Mouse (Mus musculus) erythroblast, embryonic 14.5 days (primary cell): ENCODE measurements at regions not wholly inside any gene's neighbourhood (a gene's known extent, or its start where the extent isn't known, plus 50 kb on each side); places are given as distances from the start of the nearest gene placed in this dataset.

Source experiments
- H3K27me3 ChIP-seq: 2 replicates; pipeline ENCODE4 v1.6.1; 2012; ENCODE audit warnings: inconsistent platforms; ENCODE audit not compliant: control insufficient read depth
- H3K36me3 ChIP-seq: 2 replicates; pipeline ENCODE4 v1.6.1; 2012; ENCODE audit warnings: mild to moderate bottlenecking, inconsistent platforms; ENCODE audit not compliant: control insufficient read depth
- H3K4me1 ChIP-seq: 2 replicates; pipeline ENCODE4 v1.6.1; 2012; ENCODE audit warnings: inconsistent platforms; ENCODE audit not compliant: control insufficient read depth
- H3K4me3 ChIP-seq: replicated peaks from 2 replicates; pipeline ENCODE3; 2012; ENCODE audit warnings: moderate library complexity, mild to moderate bottlenecking, inconsistent platforms
- H3K9me3 ChIP-seq: 2 replicates; pipeline ENCODE4 v1.6.1; 2012; ENCODE audit warnings: low read length, inconsistent platforms, mixed read lengths; ENCODE audit not compliant: control insufficient read depth
- GATA1 ChIP-seq: IDR thresholded peaks from 2 replicates; pipeline ENCODE4 v1.6.1; 2012; ENCODE audit warnings: low read length, inconsistent platforms, mixed read lengths
- TAL1 ChIP-seq: IDR thresholded peaks from 3 replicates; pipeline ENCODE4 v1.6.1; 2012; ENCODE audit warnings: low read length, inconsistent platforms, mixed read lengths

DNA sequence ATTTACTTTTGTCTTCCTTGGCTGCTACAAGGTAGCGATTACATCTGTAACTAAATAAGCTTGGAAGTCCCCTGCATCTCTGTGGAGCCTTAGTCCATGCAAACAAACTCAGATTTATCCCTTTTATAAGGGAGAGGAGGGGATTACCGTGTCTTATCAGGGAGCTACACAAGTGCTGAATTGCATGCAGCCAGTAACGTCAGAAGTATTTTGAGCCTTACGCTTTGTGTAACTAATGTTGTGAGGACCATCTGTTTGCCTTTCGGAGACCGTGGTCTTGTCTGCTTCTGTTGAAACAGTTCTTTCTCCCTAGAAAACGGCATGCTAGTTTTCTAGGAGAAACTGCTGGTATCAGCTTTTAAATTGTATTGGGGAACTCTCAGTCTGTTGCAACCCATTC is 58.0 kb upstream of the Dmrta1 start:
- H3K4me1 ChIP-seq, result no peaks in the 10 kb centered on the region
- H3K4me3 ChIP-seq, result no peak overlapping the region
- TF ChIP-seq TAL1, result no peak
- TF ChIP-seq GATA1, result no peak
- H3K9me3 ChIP-seq, result no peaks in the 10 kb centered on the region
- no peaks in the 10 kb centered on the region for H3K27me3 ChIP-seq
- H3K36me3 ChIP-seq, result no peaks in the 10 kb centered on the region

DNA sequence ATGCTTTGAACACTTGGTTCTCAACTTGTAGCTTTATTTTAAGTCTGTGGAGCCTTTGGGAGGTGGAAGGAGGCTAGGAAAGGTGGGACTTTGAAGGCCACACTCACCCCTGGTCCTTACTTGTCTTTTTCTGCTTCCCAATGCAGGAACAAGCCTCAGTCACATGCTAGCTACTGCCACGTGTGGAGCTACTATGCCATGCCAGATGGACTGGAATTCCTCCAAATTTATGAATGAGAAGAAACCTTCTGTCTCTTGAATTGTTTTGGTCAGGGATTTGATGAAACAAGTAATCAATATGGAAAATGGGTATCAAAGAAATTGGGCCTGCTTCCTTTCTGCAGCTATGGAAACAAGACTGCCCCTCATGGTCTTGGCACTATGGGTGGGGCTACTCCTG is 74.5 kb upstream of the Dmrta1 start:
- Histone ChIP-seq H3K9me3 (peaks cover 3% of the 10 kb centered on the region; the same call in 1 of the 2 replicates), H3K27me3 (no peaks in the 10 kb centered on the region), H3K4me3 (no peak overlapping the region), H3K36me3 (no peaks in the 10 kb centered on the region), H3K4me1 (no peaks in the 10 kb centered on the region)
- no peak for TF ChIP-seq GATA1
- TF ChIP-seq TAL1, result no peak

- Histone ChIP-seq H3K4me3 (no peak overlapping the region), H3K9me3 (no peaks in the 10 kb centered on the region), H3K27me3 (no peaks in the 10 kb centered on the region), H3K4me1 (no peaks in the 10 kb centered on the region), H3K36me3 (no peaks in the 10 kb centered on the region)
- TF ChIP-seq GATA1 (no peak), TAL1 (no peak)
Observed at GRCm38 (mm10) chr4:89575529-89575928, 103.7 kb upstream of the Dmrta1 start.

DNA sequence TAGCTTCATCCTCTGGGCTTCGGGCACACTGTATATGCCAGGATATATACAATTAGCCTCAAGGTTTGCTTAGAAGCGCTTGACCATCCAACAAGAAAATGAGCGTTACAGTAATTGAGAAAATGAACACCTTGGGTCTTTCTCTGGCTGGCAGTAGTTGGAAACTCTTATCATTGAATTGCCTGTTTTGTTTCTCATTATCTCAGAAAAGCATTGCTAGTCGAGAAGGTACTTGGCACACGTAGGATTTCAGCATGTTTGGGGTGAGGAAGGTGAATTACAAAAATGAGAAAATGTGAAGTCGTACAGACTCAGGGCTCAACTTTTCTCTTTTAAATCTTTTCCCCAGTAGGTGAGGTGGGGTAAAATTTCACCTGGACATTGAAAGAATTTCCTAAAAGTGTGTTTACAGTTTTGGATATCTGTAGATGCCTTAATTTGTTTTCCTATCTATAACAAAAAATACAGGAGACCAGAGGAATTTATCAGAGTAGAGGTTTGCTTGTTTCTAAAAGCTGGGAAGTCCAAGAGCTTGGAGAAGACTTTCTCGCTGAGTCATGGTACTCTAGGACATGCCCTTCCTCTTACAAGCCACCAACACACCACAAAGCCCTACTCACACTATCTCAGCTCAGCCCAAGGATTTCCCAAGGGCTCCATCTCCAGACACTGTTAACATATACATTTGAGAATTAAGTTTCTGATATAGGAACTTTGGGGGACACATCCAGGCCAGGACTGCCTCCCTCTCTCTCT is 124.3 kb upstream of the Dmrta1 start:
- TF ChIP-seq GATA1 (no peak), TAL1 (no peak)
- H3K9me3 ChIP-seq, result no peaks in the 10 kb centered on the region
- H3K27me3 ChIP-seq, result no peaks in the 10 kb centered on the region
- H3K4me3 ChIP-seq, result no peak overlapping the region
- no peaks in the 10 kb centered on the region for H3K36me3 ChIP-seq
- no peaks in the 10 kb centered on the region for H3K4me1 ChIP-seq

DNA sequence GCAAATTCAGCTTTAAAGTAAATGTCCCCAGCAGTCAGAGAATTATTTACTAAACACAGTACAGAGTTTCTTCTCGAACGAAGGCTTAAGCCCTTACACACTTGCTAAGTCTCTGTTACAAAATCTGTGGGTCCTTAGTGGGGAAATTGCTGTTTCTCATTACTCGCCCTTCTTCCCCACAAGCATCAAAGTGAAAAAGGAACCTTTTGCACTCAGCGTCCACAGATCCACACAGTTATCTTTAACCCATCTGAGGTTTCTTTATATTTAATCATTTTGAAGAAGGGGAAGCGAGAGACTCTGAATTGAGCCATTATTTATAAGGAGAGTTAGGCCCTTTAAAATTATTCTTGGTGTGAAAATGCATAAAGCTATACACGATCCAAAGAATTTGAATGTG is 126.7 kb upstream of the Dmrta1 start:
- Histone ChIP-seq H3K4me1 (no peaks in the 10 kb centered on the region), H3K4me3 (no peak overlapping the region), H3K36me3 (no peaks in the 10 kb centered on the region), H3K9me3 (no peaks in the 10 kb centered on the region), H3K27me3 (no peaks in the 10 kb centered on the region)
- no peak for TF ChIP-seq GATA1
- no peak for TF ChIP-seq TAL1

DNA sequence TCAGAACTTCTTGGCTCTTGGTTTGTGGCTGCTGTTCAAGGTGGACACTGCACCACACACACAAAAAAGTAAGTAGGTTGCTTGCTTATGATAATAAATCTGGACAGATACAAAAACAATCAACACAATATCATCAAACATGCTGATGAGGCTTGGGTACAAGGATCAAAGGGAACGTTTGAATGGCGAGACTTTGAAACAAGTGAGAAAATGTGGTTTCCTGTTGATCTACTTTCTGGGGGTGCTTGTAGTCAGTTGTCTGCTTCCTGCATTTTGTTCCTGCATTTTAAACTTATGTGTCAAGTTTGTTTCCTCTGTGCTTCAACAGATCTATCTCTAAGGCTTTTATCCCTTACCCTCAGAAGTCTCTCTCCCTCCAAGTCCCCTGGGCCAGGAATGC is 128.7 kb upstream of the Dmrta1 start:
- no peaks in the 10 kb centered on the region for H3K4me1 ChIP-seq
- TF ChIP-seq GATA1 (no peak), TAL1 (no peak)
- no peaks in the 10 kb centered on the region for H3K27me3 ChIP-seq
- no peaks in the 10 kb centered on the region for H3K9me3 ChIP-seq
- H3K4me3 ChIP-seq, result no peak overlapping the region
- H3K36me3 ChIP-seq, result no peaks in the 10 kb centered on the region

- Histone ChIP-seq H3K36me3 (no peaks in the 10 kb centered on the region), H3K4me3 (no peak overlapping the region), H3K9me3 (no peaks in the 10 kb centered on the region), H3K4me1 (no peaks in the 10 kb centered on the region), H3K27me3 (peaks cover 7% of the 10 kb centered on the region)
- no peak for TF ChIP-seq GATA1
- TF ChIP-seq TAL1, result no peak
Observed at GRCm38 (mm10) chr4:89532462-89532861, 146.8 kb upstream of the Dmrta1 start.

GRCm38 (mm10) chr4:89530050-89530911 is 149.0 kb upstream of the Dmrta1 start:
- no peak overlapping the region for H3K4me3 ChIP-seq
- H3K4me1 ChIP-seq, result no peaks in the 10 kb centered on the region
- no peaks in the 10 kb centered on the region for H3K9me3 ChIP-seq
- TF ChIP-seq GATA1, result no peak
- no peak for TF ChIP-seq TAL1
- no peaks in the 10 kb centered on the region for H3K36me3 ChIP-seq
- H3K27me3 ChIP-seq, result peaks cover 19% of the 10 kb centered on the region

DNA sequence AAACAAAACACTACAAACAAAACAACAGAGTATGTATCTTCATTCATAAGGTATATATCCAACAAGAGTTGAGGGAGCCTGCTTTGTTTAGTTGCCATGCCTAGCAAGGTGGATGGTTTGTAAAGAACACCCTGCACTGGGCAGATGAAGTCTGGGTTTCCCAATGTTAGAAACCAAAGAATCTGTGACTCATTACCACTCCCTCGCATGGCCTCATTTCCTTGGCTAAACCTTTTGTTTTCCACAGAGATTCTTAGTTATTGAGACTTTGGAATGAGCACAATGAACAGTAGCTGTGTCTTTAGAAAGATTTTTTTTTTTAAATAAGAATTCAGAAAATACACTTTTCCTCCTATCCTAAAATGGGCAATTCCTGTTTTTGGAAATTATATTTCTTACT is 151.3 kb upstream of the Dmrta1 start:
- Histone ChIP-seq H3K27me3 (peaks cover 37% of the 10 kb centered on the region), H3K4me3 (no peak overlapping the region), H3K4me1 (peaks cover 16% of the 10 kb centered on the region), H3K9me3 (no peaks in the 10 kb centered on the region), H3K36me3 (no peaks in the 10 kb centered on the region)
- TF ChIP-seq GATA1 (no peak), TAL1 (no peak)
